Mouse (Mus musculus) MEL (cell line): ENCODE results near the gene Rps16. TPM values are rescaled to one million over a fixed set of nuclear protein-coding genes. Genes with fewer than 3 reads are reported as not detected.

Source experiments
- DNase-seq: peaks from one replicate; pipeline ENCODE4 v3.0.0; 2011; ENCODE audit warnings: low read depth, low spot score
- H3K27ac ChIP-seq: 2 replicates; pipeline ENCODE4 v1.5.1; 2012; ENCODE audit warnings: low read depth, mild to moderate bottlenecking, control low read depth, low read length, moderate library complexity; ENCODE audit not compliant: control insufficient read depth
- H3K27me3 ChIP-seq, 2 experiments: fragments of 150-350 bp in 1 of 2; sonication (generic) in 1 of 2; 2 replicates each; pipeline ENCODE4 v1.6.1; 2012; ENCODE audit warnings: low read length in 2 of 2, mild to moderate bottlenecking in 2 of 2, improper control_type of control experiment in 1 of 2, moderate library complexity in 1 of 2; ENCODE audit not compliant: insufficient read depth in 2 of 2, control insufficient read depth in 1 of 2
- H3K36me3 ChIP-seq, 2 experiments: 2 replicates each; pipeline ENCODE4 v1.6.1; 2012 to 2014; ENCODE audit warnings: low read length in 2 of 2, improper control_type of control experiment in 1 of 2, inconsistent platforms in 1 of 2, mild to moderate bottlenecking in 1 of 2; ENCODE audit not compliant: insufficient read depth in 2 of 2, control insufficient read depth in 1 of 2
- H3K4me1 ChIP-seq, 2 experiments: fragments of 150-350 bp in 1 of 2; sonication (generic) in 1 of 2; 2 replicates each; pipeline ENCODE4 v1.6.1; 2012; ENCODE audit warnings: low read length in 2 of 2, improper control_type of control experiment in 1 of 2, mild to moderate bottlenecking in 1 of 2; ENCODE audit not compliant: insufficient read depth in 2 of 2, control insufficient read depth in 1 of 2
- H3K4me3 ChIP-seq, 2 experiments: fragments of 150-350 bp in 1 of 2; sonication (generic) in 1 of 2; 2 replicates each; pipeline ENCODE4 v1.5.1; 2012; ENCODE audit warnings: low read depth in 2 of 2, low read length in 2 of 2, mild to moderate bottlenecking in 2 of 2, moderate library complexity in 2 of 2, control low read depth in 1 of 2, improper control_type of control experiment in 1 of 2; ENCODE audit not compliant: control insufficient read depth in 1 of 2, insufficient read depth in 1 of 2
- H3K79me2 ChIP-seq: 2 replicates; pipeline ENCODE4 v1.6.1; 2012; ENCODE audit warnings: mild to moderate bottlenecking, low read length, moderate library complexity; ENCODE audit not compliant: control insufficient read depth, poor library complexity, insufficient read depth
- H3K9ac ChIP-seq: 2 replicates; pipeline ENCODE4 v1.6.1; 2012; ENCODE audit warnings: low read depth, mild to moderate bottlenecking, control low read depth, low read length, moderate library complexity; ENCODE audit not compliant: control insufficient read depth, poor library complexity, severe bottlenecking
- H3K9me3 ChIP-seq: fragments of 150-350 bp; sonication (generic); replicated peaks from 2 replicates; pipeline ENCODE4 v1.6.1; 2012; ENCODE audit warnings: mild to moderate bottlenecking, low read length, improper control_type of control experiment, moderate library complexity; ENCODE audit not compliant: insufficient read depth
- CHD1 ChIP-seq: IDR thresholded peaks from 2 replicates; pipeline ENCODE4 v1.6.1; 2012; ENCODE audit warnings: low read depth, mild to moderate bottlenecking, inconsistent platforms, low read length, improper control_type of control experiment
- CHD2 ChIP-seq: IDR thresholded peaks from 2 replicates; pipeline ENCODE4 v1.6.1; 2011; ENCODE audit warnings: low read length, improper control_type of control experiment
- E2F4 ChIP-seq: IDR thresholded peaks from 2 replicates; pipeline ENCODE4 v1.6.1; 2011; ENCODE audit warnings: low read depth, low read length, improper control_type of control experiment, borderline replicate concordance
- ELF1 ChIP-seq: IDR thresholded peaks from 2 replicates; pipeline ENCODE4 v1.6.1; 2014; ENCODE audit warnings: low read depth, mild to moderate bottlenecking, inconsistent platforms, low read length, improper control_type of control experiment, moderate library complexity
- GATA1 ChIP-seq: IDR thresholded peaks from 2 replicates; pipeline ENCODE4 v1.6.1; 2011; ENCODE audit warnings: low read depth, low read length, improper control_type of control experiment
- JUND ChIP-seq: IDR thresholded peaks from 2 replicates; pipeline ENCODE4 v1.6.1; 2011; ENCODE audit warnings: low read depth, mild to moderate bottlenecking, improper control_type of control experiment, low read length
- KAT2A ChIP-seq: conservative IDR thresholded peaks from 2 replicates; pipeline ENCODE4 v1.6.1; 2012; ENCODE audit warnings: low read depth, low read length, improper control_type of control experiment, inconsistent platforms
- MAX ChIP-seq: IDR thresholded peaks from 2 replicates; pipeline ENCODE4 v1.6.1; 2011; ENCODE audit warnings: low read length, improper control_type of control experiment
- MEF2A ChIP-seq: IDR thresholded peaks from 2 replicates; pipeline ENCODE4 v1.6.1; 2014; ENCODE audit warnings: low read depth, mild to moderate bottlenecking, inconsistent platforms, low read length, improper control_type of control experiment; ENCODE audit not compliant: poor library complexity, insufficient replicate concordance, severe bottlenecking; ENCODE audit errors: extremely low read depth
- MYB ChIP-seq: IDR thresholded peaks from 2 replicates; pipeline ENCODE4 v1.6.1; 2011; ENCODE audit warnings: mild to moderate bottlenecking, low read depth, low read length, improper control_type of control experiment
- MYC ChIP-seq: IDR thresholded peaks from 2 replicates; pipeline ENCODE4 v1.6.1; 2011; ENCODE audit warnings: low read depth, mild to moderate bottlenecking, low read length, improper control_type of control experiment, moderate library complexity
- NELFE ChIP-seq: IDR thresholded peaks from 2 replicates; pipeline ENCODE4 v1.6.1; 2011; ENCODE audit warnings: low read depth, low read length, improper control_type of control experiment
- POLR2A ChIP-seq, 2 experiments: IDR thresholded peaks; 2 replicates each; pipeline ENCODE4 v1.6.1; 2011 to 2012; ENCODE audit warnings: low read length in 2 of 2, mild to moderate bottlenecking in 2 of 2, control low read depth in 1 of 2, improper control_type of control experiment in 1 of 2, low read depth in 1 of 2, moderate library complexity in 1 of 2; ENCODE audit not compliant: control insufficient read depth in 1 of 2, insufficient read depth in 1 of 2, poor library complexity in 1 of 2
- POLR2AphosphoS2 ChIP-seq: IDR thresholded peaks from 2 replicates; pipeline ENCODE4 v1.6.1; 2011; ENCODE audit warnings: low read length, improper control_type of control experiment
- POLR2AphosphoS5 ChIP-seq: IDR thresholded peaks from 2 replicates; pipeline ENCODE4 v1.6.1; 2012; ENCODE audit warnings: low read depth, borderline replicate concordance, mild to moderate bottlenecking, inconsistent platforms, low read length, moderate library complexity, mixed read lengths
- RAD21 ChIP-seq: IDR thresholded peaks from 2 replicates; pipeline ENCODE4 v1.6.1; 2011; ENCODE audit warnings: mild to moderate bottlenecking, low read depth, low read length, improper control_type of control experiment
- SIN3A ChIP-seq: IDR thresholded peaks from 2 replicates; pipeline ENCODE4 v1.6.1; 2012; ENCODE audit warnings: low read length, improper control_type of control experiment, inconsistent platforms
- SMC3 ChIP-seq: IDR thresholded peaks from 2 replicates; pipeline ENCODE4 v1.6.1; 2011; ENCODE audit warnings: low read depth, low read length, improper control_type of control experiment
- TAL1 ChIP-seq: IDR thresholded peaks from 2 replicates; pipeline ENCODE4 v1.6.1; 2012; ENCODE audit warnings: mild to moderate bottlenecking, inconsistent platforms, low read length, moderate library complexity, mixed read lengths
- TCF12 ChIP-seq: IDR thresholded peaks from 2 replicates; pipeline ENCODE4 v1.6.1; 2014; ENCODE audit warnings: low read depth, mild to moderate bottlenecking, inconsistent platforms, low read length, improper control_type of control experiment, moderate library complexity
- UBTF ChIP-seq: IDR thresholded peaks from 2 replicates; pipeline ENCODE4 v1.6.1; 2012; ENCODE audit warnings: low read depth, mild to moderate bottlenecking, inconsistent platforms, low read length, improper control_type of control experiment, moderate library complexity, borderline replicate concordance; ENCODE audit not compliant: insufficient read depth
- ZC3H11A ChIP-seq: IDR thresholded peaks from 2 replicates; pipeline ENCODE4 v1.6.1; 2012; ENCODE audit warnings: low read depth, mild to moderate bottlenecking, inconsistent platforms, low read length, improper control_type of control experiment
- ZMIZ1 ChIP-seq: IDR thresholded peaks from 2 replicates; pipeline ENCODE4 v1.6.1; 2012; ENCODE audit warnings: low read depth, mild to moderate bottlenecking, inconsistent platforms, low read length, improper control_type of control experiment, moderate library complexity
- polyA plus RNA-seq, 2 experiments: library from polyadenylated mRNA; stranded (reverse) in 1 of 2; unstranded in 1 of 2; fragments of >175 nt in 1 of 2; fragments of >200 nt in 1 of 2; gene quantifications; 2 replicates each; pipeline versions ENCODE4 v1.2.1 to v1.2.4; 2012; ENCODE audit warnings: low replicate concordance in 2 of 2, low read depth in 1 of 2; ENCODE audit not compliant: insufficient read length in 2 of 2, insufficient read depth in 1 of 2, missing spikeins in 1 of 2
- total RNA-seq: library from RNA; depleted of rRNA; stranded (reverse); fragments of 300-350 nt; gene quantifications from 2 replicates; pipeline ENCODE4 v1.2.3, GENCODE M21; 2012

Gene Rps16
- total and polyA plus RNA-seq, 3 experiments, result 1,661 to 2,343 (median 1,740) TPM

DNA sequence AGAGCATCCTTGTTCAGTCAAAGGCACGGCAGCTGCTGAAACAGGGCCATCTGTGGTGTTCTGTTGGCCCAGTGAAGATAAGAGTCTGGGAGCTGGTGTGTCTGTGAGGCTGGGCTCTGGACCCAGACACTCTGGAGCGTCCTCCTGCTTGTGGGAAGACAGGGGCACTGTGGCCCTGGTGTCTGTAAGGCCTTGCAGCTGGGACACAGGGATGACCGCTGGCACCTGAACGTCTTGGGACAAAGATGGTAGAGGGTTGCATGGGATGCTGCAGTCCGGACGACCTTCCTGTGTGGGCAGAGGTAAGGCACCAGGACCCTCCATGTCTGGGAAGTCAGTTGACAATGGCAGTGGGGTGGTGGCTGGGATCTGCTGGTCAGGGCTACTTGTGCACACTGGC, 9.8 kb downstream of the Rps16 start:
- H3K9me3 ChIP-seq, result no peaks in the 10 kb centered on the region
- no peaks in the 10 kb centered on the region for H3K79me2 ChIP-seq
- TF ChIP-seq MYC (no peak), ZMIZ1 (no peak), MAX (no peak), RAD21 (no peak), TAL1 (no peak), KAT2A (no peak), MEF2A (no peak), POLR2A (IDR thresholded peaks at IDR 0.05; ENCODE audit: control insufficient read depth in 1 of 2, insufficient read depth in 1 of 2, low read depth in 1 of 2, low read length in 2 of 2, poor library complexity in 1 of 2) (no peak), ZC3H11A (no peak), UBTF (no peak), MYB (no peak), ELF1 (no peak), TCF12 (no peak), POLR2AphosphoS2 (no peak)
- H3K27me3 ChIP-seq, result no peaks in the 10 kb centered on the region
- DNase-seq, result no peak
- H3K4me1 ChIP-seq, result peaks cover 0 to 5% of the 10 kb centered on the region in 2 experiments; a peak in 1 of 4 replicates
- no peak overlapping the region for H3K27ac ChIP-seq
- no peak overlapping the region for H3K9ac ChIP-seq
- no peaks in the 10 kb centered on the region for H3K36me3 ChIP-seq
- no peak overlapping the region for H3K4me3 ChIP-seq

DNA sequence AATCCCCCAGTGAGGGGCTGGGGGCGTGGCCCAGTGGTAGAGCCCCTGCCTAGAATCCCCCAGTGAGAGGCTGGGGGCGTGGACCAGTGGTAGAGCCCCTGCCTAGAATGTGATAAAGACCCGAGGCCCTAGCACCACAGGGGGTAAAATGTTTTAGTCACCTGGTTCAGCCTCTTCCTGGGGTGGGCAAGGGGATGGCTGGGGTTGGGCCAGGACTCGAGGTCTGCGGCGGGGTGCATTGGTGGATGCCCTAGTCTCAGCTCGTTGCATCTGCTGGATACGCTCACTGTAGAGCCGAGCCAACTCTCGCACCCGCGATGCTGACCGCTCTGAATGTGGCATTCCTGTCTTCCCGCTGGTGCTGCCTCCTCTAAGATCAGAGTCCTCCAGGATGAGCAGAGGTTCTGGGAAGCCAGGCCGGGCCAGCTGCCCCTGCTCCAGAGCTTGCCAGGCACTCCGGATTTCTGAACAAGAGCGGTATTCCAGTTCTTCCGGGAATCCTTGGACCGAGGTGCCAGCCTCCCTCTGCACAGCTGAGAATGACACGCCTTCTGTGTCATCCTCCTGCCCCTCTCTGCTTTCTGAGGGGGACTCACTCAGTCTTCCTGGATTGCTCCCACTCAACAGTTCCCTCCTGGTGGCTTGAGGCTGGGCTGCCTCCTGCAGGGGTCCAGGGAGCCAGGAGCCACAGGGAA, 11.3 kb downstream of the Rps16 start:
- H3K9me3 ChIP-seq, result no peaks in the 10 kb centered on the region
- no peaks in the 10 kb centered on the region for H3K36me3 ChIP-seq
- H3K27me3 ChIP-seq, result no peaks in the 10 kb centered on the region
- H3K4me3 ChIP-seq, result no peak overlapping the region
- H3K9ac ChIP-seq, result no peak overlapping the region
- H3K27ac ChIP-seq, result no peak overlapping the region
- no peaks in the 10 kb centered on the region for H3K79me2 ChIP-seq
- DNase-seq, result no peak
- H3K4me1 ChIP-seq, result peaks cover 0 to 2% of the 10 kb centered on the region in 2 experiments; a peak in 1 of 4 replicates
- TF ChIP-seq POLR2AphosphoS5 (no peak), SMC3 (no peak), JUND (no peak), GATA1 (no peak), MYC (no peak), UBTF (no peak), CHD1 (no peak), CHD2 (no peak), NELFE (no peak), SIN3A (no peak), E2F4 (no peak), RAD21 (no peak)
